In the genomic region with DNA sequence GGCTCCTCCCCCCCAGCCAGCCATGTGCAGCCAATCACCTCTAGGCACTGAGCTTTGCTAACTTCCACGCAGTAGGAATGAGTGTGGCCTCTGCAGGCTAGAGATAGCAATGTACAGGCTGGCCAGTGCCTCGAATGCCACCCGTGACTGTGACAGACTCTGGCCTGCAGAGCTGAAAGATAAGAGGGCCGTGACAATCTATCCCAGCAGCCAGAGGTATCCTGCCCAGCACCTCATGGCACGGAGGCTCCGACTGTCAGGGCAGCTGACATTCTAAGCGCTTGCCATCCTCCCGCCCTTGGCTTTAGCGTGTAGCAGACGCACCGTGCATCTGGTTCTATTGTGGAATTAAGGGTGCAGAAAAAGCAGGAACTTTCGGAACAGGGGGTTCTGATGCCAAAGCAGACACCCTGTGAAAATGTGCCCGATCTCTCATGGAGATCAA, we compare ENCODE assay signal across 12 mouse cellular contexts. TPM values are rescaled to one million over a fixed set of nuclear protein-coding genes. Genes with fewer than 3 reads are reported as not detected.
DNase-seq lines count a peak whose midpoint lies in the region; ATAC-seq and TF ChIP-seq lines count a peak whose summit lies in the region.
"Had no signal": no experiment of that assay in that cellular context is flagged by ENCODE, and none has a peak within 500 bp of the region (broad histone marks: within the 10 kb centered on the region; RNA-seq: fewer than 3 reads in every experiment).

No protein-coding gene starts in this region.

- ATAC-seq in forebrain, embryonic 16.5 days, result 0 out of 2 replicates have a peak, but pooled peaks have one; percentile 13
- no peak for ATAC-seq in forebrain, embryonic 12.5 days (ENCODE audit: low FRiP score)
- peak; percentile 32; the same call in 1 of the 2 replicates for ATAC-seq in erythroblast, adult 5-6 weeks (replicated peaks; ENCODE audit: low FRiP score, poor library complexity, severe bottlenecking)
- ATAC-seq in liver, embryonic 16.5 days (ENCODE audit: low read depth), result peak; percentile 33; the same call in 1 of the 2 replicates

- no peaks in the 10 kb centered on the region for H3K36me3 ChIP-seq in forebrain, embryonic 16.5 days (ENCODE audit: control insufficient read depth, insufficient read depth)
- H3K36me3 ChIP-seq in forebrain, embryonic 12.5 days (replicated peaks), result no peaks in the 10 kb centered on the region
- no peaks in the 10 kb centered on the region for H3K36me3 ChIP-seq in liver, embryonic 16.5 days (ENCODE audit: control insufficient read depth, insufficient read depth)
- no peaks in the 10 kb centered on the region for H3K36me3 ChIP-seq in kidney, adult 2 months (ENCODE audit: control insufficient read depth, insufficient read depth, low read length)
- H3K36me3 ChIP-seq: embryonic facial prominence, embryonic 13.5 days; neural tube, embryonic 12.5 days had no signal

- no peak overlapping the region for H3K4me3 ChIP-seq in forebrain, embryonic 16.5 days (replicated peaks; ENCODE audit: low read length)
- H3K4me3 ChIP-seq in forebrain, embryonic 12.5 days (replicated peaks), result no peak overlapping the region
- no peak overlapping the region for H3K4me3 ChIP-seq in liver, embryonic 16.5 days (ENCODE audit: low read depth, low read length)
- no peak overlapping the region for H3K4me3 ChIP-seq in kidney, adult 2 months (ENCODE audit: insufficient read depth, low read depth, low read length)
- H3K4me3 ChIP-seq: embryonic facial prominence, embryonic 13.5 days; neural tube, embryonic 12.5 days had no signal

- H3K27me3 ChIP-seq in forebrain, embryonic 16.5 days (replicated peaks; ENCODE audit: control insufficient read depth, insufficient read depth, low read length), result no peaks in the 10 kb centered on the region; the same call in 1 of the 2 replicates
- H3K27me3 ChIP-seq in forebrain, embryonic 12.5 days, result 0 out of 2 replicates have a peak, but pooled peaks cover 6% of the 10 kb centered on the region
- peaks cover 3% of the 10 kb centered on the region; the same call in 1 of the 2 replicates for H3K27me3 ChIP-seq in liver, embryonic 16.5 days (ENCODE audit: control insufficient read depth, insufficient read depth, low read depth, low read length)
- H3K27me3 ChIP-seq in kidney, adult 2 months (replicated peaks; ENCODE audit: control insufficient read depth, insufficient read depth, low read length), result no peaks in the 10 kb centered on the region
- H3K27me3 ChIP-seq: embryonic facial prominence, embryonic 13.5 days; neural tube, embryonic 12.5 days had no signal

- peak; percentile 58 for DNase-seq in layer of hippocampus, adult 11-12 months (ENCODE audit: low spot score)
- no peak for DNase-seq in layer of hippocampus, adult 9-10 months (ENCODE audit: low spot score)
- DNase-seq in T-cell, adult 2 months (ENCODE audit: low spot score), result no peak
- DNase-seq in kidney, adult 2 months, result no peak
- DNase-seq: adrenal gland, adult 2 months; lung, postnatal 36 days had no signal

- no peak overlapping the region for H3K27ac ChIP-seq in forebrain, embryonic 16.5 days (ENCODE audit: low read length)
- H3K27ac ChIP-seq in forebrain, embryonic 12.5 days, result no peak overlapping the region
- no peak overlapping the region for H3K27ac ChIP-seq in liver, embryonic 16.5 days (ENCODE audit: low read length)
- H3K27ac ChIP-seq in kidney, adult 2 months (ENCODE audit: insufficient read depth, low read depth, low read length), result no peak overlapping the region
- H3K27ac ChIP-seq: embryonic facial prominence, embryonic 13.5 days; neural tube, embryonic 12.5 days had no signal

- H3K9me3 ChIP-seq in forebrain, embryonic 16.5 days (ENCODE audit: control insufficient read depth, low read length), result no peaks in the 10 kb centered on the region
- H3K9me3 ChIP-seq in forebrain, embryonic 12.5 days, result no peaks in the 10 kb centered on the region
- H3K9me3 ChIP-seq in liver, embryonic 16.5 days (replicated peaks; ENCODE audit: control insufficient read depth, low read length), result no peaks in the 10 kb centered on the region
- H3K9me3 ChIP-seq: embryonic facial prominence, embryonic 13.5 days; neural tube, embryonic 12.5 days had no signal

- no peak for TF ChIP-seq POLR2A in kidney, adult 2 months (IDR thresholded peaks at IDR 0.05; ENCODE audit: low read depth, low read length)

- TF ChIP-seq CTCF in kidney, adult 2 months (conservative IDR thresholded peaks at IDR 0.05; ENCODE audit: insufficient read depth, insufficient read length, low read depth, low read length), result no peak

- no peak overlapping the region for H3K4me2 ChIP-seq in forebrain, embryonic 16.5 days (ENCODE audit: low read length)
- no peak overlapping the region for H3K4me2 ChIP-seq in forebrain, embryonic 12.5 days
- H3K4me2 ChIP-seq in liver, embryonic 16.5 days (ENCODE audit: low read depth, low read length), result no peak overlapping the region
- H3K4me2 ChIP-seq: embryonic facial prominence, embryonic 13.5 days; neural tube, embryonic 12.5 days had no signal

- WGBS in forebrain, embryonic 16.5 days, result 71% methylated on average over 13 of the region's 13 CpGs
- WGBS in forebrain, embryonic 12.5 days, result 82% methylated on average over 13 of the region's 13 CpGs
- WGBS in liver, embryonic 16.5 days (ENCODE audit: insufficient replicate concordance), result 47% methylated on average over 13 of the region's 13 CpGs
- 71% methylated on average over 13 of the region's 13 CpGs for WGBS in kidney, adult 2 months

- no peaks in the 10 kb centered on the region; the same call in 1 of the 2 replicates for H3K4me1 ChIP-seq in forebrain, embryonic 16.5 days (replicated peaks; ENCODE audit: control insufficient read depth, insufficient read depth, low read length)
- H3K4me1 ChIP-seq in forebrain, embryonic 12.5 days, result peaks cover 11% of the 10 kb centered on the region; the same call in 1 of the 2 replicates
- H3K4me1 ChIP-seq in liver, embryonic 16.5 days (ENCODE audit: control insufficient read depth, low read depth, low read length), result no peaks in the 10 kb centered on the region; the same call in 1 of the 2 replicates
- peaks cover 52% of the 10 kb centered on the region for H3K4me1 ChIP-seq in kidney, adult 2 months (ENCODE audit: control insufficient read depth, insufficient read depth, low read length)

- no peak overlapping the region for H3K9ac ChIP-seq in forebrain, embryonic 16.5 days (replicated peaks; ENCODE audit: low read depth, low read length)
- H3K9ac ChIP-seq in forebrain, embryonic 12.5 days, result no peak overlapping the region
- no peak overlapping the region for H3K9ac ChIP-seq in liver, embryonic 16.5 days (ENCODE audit: low read depth, low read length)
- H3K9ac ChIP-seq: embryonic facial prominence, embryonic 13.5 days; neural tube, embryonic 12.5 days had no signal

RNA-seq across cellular contexts. Expression of gene Clmn, which starts 26.9 kb away (rescaled TPM):
- 0.71 and 0.84 TPM in 2 replicates for polyA plus RNA-seq in forebrain, embryonic 16.5 days (2015; fragmentation: Nextera tagmentation; extraction: Ambion mirVana)
- polyA plus RNA-seq in forebrain, embryonic 12.5 days (2016; fragmentation: Nextera tagmentation; extraction: Ambion mirVana), result 2.6 and 2.8 TPM in 2 replicates
- not detected in 2 replicates for total RNA-seq in erythroblast, adult 5-6 weeks (2015; ENCODE audit: low replicate concordance)
- total RNA-seq in erythroblast, adult 5-6 weeks (2017; ENCODE audit: low replicate concordance), result 0.14 TPM in 1 of 2 replicates, not detected in the other
- 0.55 and 0.63 TPM in 2 replicates for polyA plus RNA-seq in liver, embryonic 16.5 days (2015; fragmentation: Nextera tagmentation; extraction: Ambion mirVana)
- 20.5 and 21.3 TPM in 2 replicates for polyA plus RNA-seq in kidney, adult 2 months (2012; rRNA removed)
